Mouse (Mus musculus) neutrophil, adult 83 days (primary cell): Measurements from ENCODE around the gene S100a16. TPM values are rescaled to one million over a fixed set of nuclear protein-coding genes. Genes with fewer than 3 reads are reported as not detected.

Experiments used
- total RNA-seq, 2 experiments: library from RNA; stranded (reverse); gene quantifications; one replicate each; pipeline ENCODE4 v1.2.4; 2023

Gene S100a16
- total RNA-seq: under 1 TPM in 1 of 2 experiments, not detected in 1; 0.39 TPM

GRCm38 (mm10) chr3:90537141-90537904 is at the start of gene S100a16:
TSS of gene S100a16 (plus strand) at chr3:90537254.

GRCm38 (mm10) chr3:90490696-90491256 is 46.3 kb upstream of the S100a16 start, which contains the start of gene Snapin:
TSS of gene Snapin (minus strand) at chr3:90491033.

GRCm38 (mm10) chr3:90508950-90509746 is 27.9 kb upstream of the S100a16 start, which contains the start of gene Chtop:
TSS of gene Chtop (minus strand) at chr3:90509498.

DNA sequence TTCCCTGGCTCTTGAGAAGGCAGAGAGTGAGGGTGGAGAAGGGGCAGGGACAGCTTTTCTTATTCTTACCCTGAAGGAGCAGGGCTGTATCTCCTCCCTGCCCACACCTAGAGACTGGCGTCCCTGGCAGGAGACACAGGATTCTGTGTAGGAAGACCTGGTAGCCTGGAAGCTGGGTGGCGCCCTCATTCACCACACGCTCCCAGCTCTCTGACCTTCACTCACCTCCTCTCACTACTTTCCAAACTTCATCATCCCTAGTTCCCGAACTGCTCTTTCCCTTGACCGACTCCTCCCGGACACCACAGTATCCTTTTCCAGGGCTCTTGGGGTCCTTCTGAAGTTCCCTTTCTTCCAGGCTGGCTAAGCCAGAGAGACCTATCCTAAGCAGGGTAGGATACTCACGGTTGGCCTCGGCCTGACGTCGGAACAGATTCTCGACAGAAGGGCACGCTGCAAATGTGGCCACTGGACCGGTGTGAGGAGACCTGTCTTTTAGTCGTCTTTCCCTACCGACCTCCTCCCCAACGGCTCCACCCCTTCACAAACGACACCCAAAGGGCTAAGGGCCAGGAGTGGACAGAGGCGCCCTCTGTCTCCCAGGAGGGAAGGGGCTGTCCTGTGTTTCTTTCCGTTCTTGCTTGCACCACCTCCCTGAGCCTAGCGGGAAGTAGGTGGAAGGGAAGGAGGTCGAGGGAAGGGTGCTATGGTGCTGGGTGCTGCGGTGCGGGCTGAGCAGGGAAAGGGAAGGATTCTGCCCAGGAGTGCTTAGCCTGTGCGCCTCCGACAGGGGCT is 23.1 kb upstream of the S100a16 start, which contains the start of the genes S100a1 and S100a13:
S100a1 (minus strand) TSS at position 597 of the 795 bp plus-strand sequence.
S100a13 (plus strand) TSS at position 640 of the 795 bp plus-strand sequence.

DNA sequence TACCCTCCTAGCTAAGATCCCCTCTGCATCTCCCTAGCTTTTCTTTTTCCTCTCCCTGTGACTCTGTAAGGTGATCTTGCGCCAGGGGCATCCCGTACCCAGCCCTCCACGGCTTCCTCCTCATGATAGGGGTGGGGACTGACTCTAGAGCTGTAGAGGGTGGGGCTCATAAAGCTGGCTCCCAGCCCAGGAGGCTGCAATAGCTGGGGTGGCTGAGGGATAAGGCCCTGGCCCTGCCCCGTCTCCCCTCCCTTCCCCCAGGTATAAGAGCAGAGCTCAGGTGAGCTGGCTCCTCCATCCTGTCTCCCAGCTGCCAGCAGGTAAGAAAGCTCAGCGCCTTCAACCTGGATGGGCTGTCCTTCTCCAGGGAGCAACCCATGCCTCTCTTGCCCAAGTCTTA is 10.5 kb upstream of the S100a16 start, which contains the start of gene S100a14:
S100a14 (plus strand) TSS at position 277 of the 400 bp plus-strand sequence.

DNA sequence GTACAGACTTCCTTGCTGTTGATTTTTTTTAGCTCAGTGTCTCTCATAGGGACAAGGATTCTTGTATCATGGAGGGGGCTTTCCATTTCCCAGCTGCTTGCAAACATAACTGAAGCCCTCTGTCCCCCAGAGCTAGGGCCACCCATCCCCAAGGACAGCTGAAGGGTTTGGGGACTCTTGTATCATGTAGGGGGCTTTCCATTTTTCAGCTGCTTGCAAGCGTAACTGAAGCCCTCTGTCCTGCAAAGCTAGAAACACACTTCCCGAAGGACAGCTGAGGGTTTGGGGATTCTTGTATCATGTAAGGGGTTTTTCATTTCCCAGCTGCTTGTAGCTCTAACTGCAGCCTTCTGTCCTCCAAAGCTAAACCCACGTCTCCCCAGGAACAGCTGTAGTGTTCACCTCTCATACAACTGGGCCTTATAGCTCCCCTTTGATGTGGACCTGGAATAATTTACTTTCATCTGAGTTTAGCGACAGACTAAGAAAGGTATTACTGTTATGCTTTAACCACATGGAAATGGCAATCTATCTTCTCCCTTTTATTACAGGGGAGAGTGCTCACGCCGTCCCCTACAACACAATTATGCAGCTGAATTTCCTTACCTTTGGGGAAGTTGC is 23.1 kb downstream of the S100a16 start, which contains the start of gene S100a3:
S100a3 (plus strand) TSS at position 571 of the 621 bp plus-strand sequence.

DNA sequence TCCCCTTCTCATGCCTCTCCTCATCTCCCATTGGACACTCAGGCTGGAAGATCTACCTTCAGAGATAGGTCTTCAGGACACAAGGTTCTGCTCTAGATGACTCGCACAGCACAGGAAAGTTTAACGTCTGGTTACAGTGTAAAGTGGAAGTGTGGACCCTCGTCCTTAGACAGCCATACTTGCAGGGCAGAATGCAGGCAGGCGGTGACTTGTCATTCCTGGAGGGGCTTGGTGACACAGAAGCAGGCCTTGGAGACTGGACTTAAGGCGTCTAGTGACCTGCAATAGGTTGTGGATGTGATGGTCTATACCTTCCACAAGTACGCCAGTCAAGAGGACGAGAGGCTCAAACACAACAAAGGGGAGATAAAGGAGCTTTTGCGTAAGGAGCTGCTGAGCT is 52.9 kb downstream of the S100a16 start, which contains the start of gene S100a2:
S100a2 (plus strand) TSS at position 301 of the 400 bp plus-strand sequence.

Other genes with a start within 250 kb of the S100a16 start
- 10 to 100 TPM; 64.9 to 68.2 TPM for gene Gatad2b, start 244.1 kb upstream of the S100a16 start, total RNA-seq
- 1 to 10 TPM; 1.4 to 2.5 TPM for gene Slc27a3, start 147.3 kb upstream of the S100a16 start, total RNA-seq
- gene Ints3, start 103.6 kb upstream of the S100a16 start, total RNA-seq: 10 to 100 TPM; 43.1 to 53.5 TPM
- under 1 TPM; 0.15 to 0.53 TPM for gene Npr1, start 71.4 kb upstream of the S100a16 start, total RNA-seq
- 10 to 100 TPM; 50.7 to 54.7 TPM for gene Ilf2, start 61.1 kb upstream of the S100a16 start, total RNA-seq
- 10 to 100 TPM; 28.2 to 32.1 TPM for gene Snapin, start 46.2 kb upstream of the S100a16 start, total RNA-seq
- 10 to 100 TPM; 70.6 to 81.8 TPM for gene Chtop, start 27.8 kb upstream of the S100a16 start, total RNA-seq
- 10 to 100 TPM; 23.2 to 23.6 TPM for gene S100a1, start 22.9 kb upstream of the S100a16 start, total RNA-seq
- gene S100a13, start 22.8 kb upstream of the S100a16 start, total RNA-seq: 10 to 100 TPM; 36.7 to 40.7 TPM
- under 1 TPM in 1 of 2 experiments, not detected in 1; 0.40 TPM for gene S100a14, start 10.4 kb upstream of the S100a16 start, total RNA-seq
- 1 to 10 TPM; 5.9 to 6.6 TPM for gene S100a3, start 23.3 kb downstream of the S100a16 start, total RNA-seq
- gene S100a2, start 53.0 kb downstream of the S100a16 start, total RNA-seq: 1 to 10 TPM in 1 of 2 experiments, not detected in 1; 2.9 TPM
- not detected for gene Gm42674, start 64.7 kb downstream of the S100a16 start, total RNA-seq
- 100 to 1,000 TPM; 351 to 397 TPM for gene S100a4, start 66.5 kb downstream of the S100a16 start, total RNA-seq
- gene S100a5, start 71.3 kb downstream of the S100a16 start, total RNA-seq: not detected
- gene S100a6, start 75.6 kb downstream of the S100a16 start, total RNA-seq: 1,000 to 10,000 TPM; 1,195 to 1,254 TPM
- 1 to 10 TPM; 1.6 to 2.2 TPM for gene S100a7a, start 116.8 kb downstream of the S100a16 start, total RNA-seq
- over 10,000 TPM; 45,493 to 45,678 TPM for gene S100a8, start 131.7 kb downstream of the S100a16 start, total RNA-seq
- gene S100a9, start 158.5 kb downstream of the S100a16 start, total RNA-seq: over 10,000 TPM; 54,611 to 54,778 TPM
- 1 to 10 TPM in 1 of 2 experiments, under 1 TPM in 1; 0.71 to 1.4 TPM for gene Pglyrp4, start 189.7 kb downstream of the S100a16 start, total RNA-seq
- not detected for gene Gm5849, start 240.6 kb downstream of the S100a16 start, total RNA-seq